Mouse (Mus musculus) MEL (cell line): Measurements from ENCODE around the gene Bst2.
A peak's percentile ranks its signal among the peaks of the same experiment; 100 is the strongest.

ENCODE experiments used
- CTCF ChIP-seq, 3 experiments: IDR thresholded peaks in 2 of 3; conservative IDR thresholded peaks in 1 of 3; 2 replicates each; pipeline ENCODE4 v1.5.1; 2011 to 2012; ENCODE audit warnings: low read length in 3 of 3, low read depth in 2 of 3, mild to moderate bottlenecking in 2 of 3, improper control_type of control experiment in 1 of 3, inconsistent platforms in 1 of 3, mixed read lengths in 1 of 3, moderate library complexity in 1 of 3; ENCODE audit not compliant: control insufficient read depth in 1 of 3, insufficient read depth in 1 of 3, poor library complexity in 1 of 3, severe bottlenecking in 1 of 3
- E2F4 ChIP-seq: IDR thresholded peaks from 2 replicates; pipeline ENCODE4 v1.6.1; 2011; ENCODE audit warnings: low read depth, low read length, improper control_type of control experiment, borderline replicate concordance
- ELF1 ChIP-seq: IDR thresholded peaks from 2 replicates; pipeline ENCODE4 v1.6.1; 2014; ENCODE audit warnings: low read depth, mild to moderate bottlenecking, inconsistent platforms, low read length, improper control_type of control experiment, moderate library complexity
- EP300 ChIP-seq, 2 experiments: IDR thresholded peaks; 2 replicates each; pipeline ENCODE4 v1.6.1; 2011; ENCODE audit warnings: improper control_type of control experiment in 2 of 2, low read length in 2 of 2, low read depth in 1 of 2, mild to moderate bottlenecking in 1 of 2
- JUND ChIP-seq: IDR thresholded peaks from 2 replicates; pipeline ENCODE4 v1.6.1; 2011; ENCODE audit warnings: low read depth, mild to moderate bottlenecking, improper control_type of control experiment, low read length
- KAT2A ChIP-seq: conservative IDR thresholded peaks from 2 replicates; pipeline ENCODE4 v1.6.1; 2012; ENCODE audit warnings: low read depth, low read length, improper control_type of control experiment, inconsistent platforms
- POLR2A ChIP-seq, 2 experiments: IDR thresholded peaks; 2 replicates each; pipeline ENCODE4 v1.6.1; 2011 to 2012; ENCODE audit warnings: low read length in 2 of 2, mild to moderate bottlenecking in 2 of 2, control low read depth in 1 of 2, improper control_type of control experiment in 1 of 2, low read depth in 1 of 2, moderate library complexity in 1 of 2; ENCODE audit not compliant: control insufficient read depth in 1 of 2, insufficient read depth in 1 of 2, poor library complexity in 1 of 2
- RAD21 ChIP-seq: IDR thresholded peaks from 2 replicates; pipeline ENCODE4 v1.6.1; 2011; ENCODE audit warnings: mild to moderate bottlenecking, low read depth, low read length, improper control_type of control experiment
- USF2 ChIP-seq, 2 experiments: IDR thresholded peaks; 2 replicates each; pipeline ENCODE4 v1.6.1; 2011 to 2012; ENCODE audit warnings: improper control_type of control experiment in 2 of 2, low read length in 2 of 2, borderline replicate concordance in 1 of 2, inconsistent platforms in 1 of 2, low read depth in 1 of 2, mild to moderate bottlenecking in 1 of 2; ENCODE audit not compliant: insufficient read depth in 1 of 2
- ZC3H11A ChIP-seq: IDR thresholded peaks from 2 replicates; pipeline ENCODE4 v1.6.1; 2012; ENCODE audit warnings: low read depth, mild to moderate bottlenecking, inconsistent platforms, low read length, improper control_type of control experiment
- ZKSCAN1 ChIP-seq: IDR thresholded peaks from 2 replicates; pipeline ENCODE4 v1.6.1; 2012; ENCODE audit warnings: low read depth, mild to moderate bottlenecking, inconsistent platforms, low read length, improper control_type of control experiment, moderate library complexity

DNA sequence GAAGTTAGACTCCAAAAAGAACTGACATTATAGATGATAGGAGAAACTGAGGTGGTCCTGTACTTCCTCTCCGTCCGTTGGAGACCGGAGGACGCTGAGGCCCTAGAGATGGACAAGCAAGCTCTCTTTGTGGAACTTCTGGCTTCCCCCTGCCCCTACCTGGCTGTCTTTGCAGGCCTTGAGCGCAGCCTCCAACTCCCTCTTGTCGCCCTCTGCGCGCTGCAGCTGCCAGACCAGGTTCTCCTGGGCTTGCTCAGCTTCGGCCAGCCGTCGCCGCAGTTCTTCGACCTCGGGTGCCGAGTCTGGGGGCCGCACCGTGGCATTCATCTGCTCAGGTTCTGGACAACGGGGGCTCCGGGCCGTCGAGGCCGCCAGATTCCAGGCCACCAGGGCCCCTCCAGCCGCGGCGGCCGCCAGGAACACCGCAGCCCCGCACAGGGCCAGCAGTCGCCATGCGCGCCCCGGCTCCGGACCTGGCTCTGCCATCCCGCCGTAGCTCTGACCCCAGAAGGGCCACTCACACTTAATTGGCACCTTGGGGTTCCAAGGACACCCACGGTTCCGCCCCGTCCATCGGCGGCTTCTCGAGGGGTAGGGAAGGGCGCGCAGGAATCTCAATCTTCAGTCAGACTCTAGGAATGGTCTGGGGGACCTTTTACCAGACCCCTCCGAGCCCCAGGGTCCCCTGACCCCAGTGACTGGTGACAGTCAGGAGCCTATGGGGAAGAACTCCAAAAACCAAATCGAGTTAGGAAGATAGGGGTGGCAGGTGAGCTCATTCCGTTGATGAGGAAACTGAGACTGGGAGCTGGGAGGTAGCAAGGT lies 11.8 kb downstream of the Bst2 start, which contains the start of gene Ccdc194:
- TF ChIP-seq CTCF (IDR thresholded peaks at IDR 0.05 in 2 of 3, conservative IDR thresholded peaks at IDR 0.05 in 1 of 3; ENCODE audit: control insufficient read depth in 1 of 3, insufficient read depth in 1 of 3, low read depth in 2 of 3, low read length in 3 of 3, poor library complexity in 1 of 3, severe bottlenecking in 1 of 3) (no peak), ZC3H11A (no peak), POLR2A (IDR thresholded peaks at IDR 0.05; ENCODE audit: control insufficient read depth in 1 of 2, insufficient read depth in 1 of 2, low read depth in 1 of 2, low read length in 2 of 2, poor library complexity in 1 of 2) (0 out of 4 replicates have a peak, but pooled peaks of 1 of the 2 experiments have one; percentile 22), EP300 (IDR thresholded peaks at IDR 0.05; ENCODE audit: low read depth in 1 of 2, low read length in 2 of 2) (no peak), ZKSCAN1 (no peak), USF2 (IDR thresholded peaks at IDR 0.05; ENCODE audit: borderline replicate concordance in 1 of 2, insufficient read depth in 1 of 2, low read depth in 1 of 2, low read length in 2 of 2) (no peak), JUND (no peak), ELF1 (no peak), E2F4 (no peak), RAD21 (no peak), KAT2A (no peak)
